Mouse (Mus musculus): ENCODE results near the gene Gpr26.

- TF ChIP-seq HCFC1 (IDR thresholded peaks at IDR 0.05; ENCODE audit: low read depth, low read length): no peak
- TF ChIP-seq SIN3A (IDR thresholded peaks at IDR 0.05; ENCODE audit: low read length): no peak
- no peak for TF ChIP-seq MAZ (IDR thresholded peaks at IDR 0.05; ENCODE audit: low read depth, low read length)
- TF ChIP-seq CTCF (conservative IDR thresholded peaks at IDR 0.05 in 1 of 2, IDR thresholded peaks at IDR 0.05 in 1 of 2; ENCODE audit: low read depth in 2 of 2, low read length in 2 of 2): no peak
- TF ChIP-seq MEF2A (IDR thresholded peaks at IDR 0.05; ENCODE audit: borderline replicate concordance, low read depth, low read length): no peak
- no peak for TF ChIP-seq MXI1 (IDR thresholded peaks at IDR 0.05; ENCODE audit: low read depth, low read length)
Measured at GRCm38 (mm10) chr7:132015933-132016332, 49.7 kb downstream of the Gpr26 start.

Data from CH12.LX (cell line).